Comparison of ENCODE assay signal across 8 mouse cellular contexts in the genomic region with DNA sequence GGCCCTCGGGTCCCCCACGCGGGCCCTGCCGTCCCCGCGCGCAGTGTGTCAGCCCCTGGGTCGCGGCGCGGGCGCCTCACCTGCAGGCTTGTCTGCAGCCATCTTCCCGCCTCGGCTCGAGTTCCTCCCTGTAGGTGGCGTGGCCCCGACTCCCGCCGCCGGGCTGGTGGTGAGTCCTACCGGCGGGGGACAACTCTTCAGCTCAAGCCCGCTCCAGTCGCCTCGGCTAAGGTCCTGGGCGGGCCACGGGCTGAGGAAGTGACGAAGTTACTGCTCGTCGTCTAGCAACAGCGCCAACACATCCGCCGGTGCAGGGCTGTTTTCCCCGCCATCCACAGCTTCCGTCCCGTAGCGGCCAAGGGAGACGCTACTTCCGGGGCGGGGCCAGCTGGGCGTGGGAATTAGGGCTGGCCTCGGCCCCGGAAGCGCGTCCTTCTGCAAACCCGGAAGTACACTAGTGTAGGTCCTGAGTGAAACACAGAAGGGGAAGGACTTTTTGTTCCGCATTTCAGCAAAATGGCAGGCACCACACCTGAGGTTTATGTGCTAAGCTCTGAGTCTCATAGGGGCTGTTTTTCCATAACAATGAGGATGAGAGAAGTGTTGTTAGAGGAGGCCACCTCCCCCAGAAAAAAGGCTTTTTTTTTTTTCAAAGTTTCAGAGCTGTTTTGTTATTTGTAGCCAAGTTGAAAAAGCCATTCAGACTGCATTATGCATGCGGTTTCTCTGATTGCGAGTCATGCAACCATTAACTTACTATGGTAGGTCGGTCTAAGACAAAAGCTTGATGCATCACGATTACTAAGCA. TPM values are rescaled to one million over a fixed set of nuclear protein-coding genes. Genes with fewer than 3 reads are reported as not detected.
DNase-seq lines count a peak whose midpoint lies in the region; ATAC-seq and TF ChIP-seq lines count a peak whose summit lies in the region.

A gene (minus strand): TSS at position 346 of the 808 bp plus-strand sequence.

- POLR2A ChIA-PET in Patski (lab: Charles Lee) = interaction anchor here (1.2 kb wide), 1 partner anchor 37 kb away, joined by 4 read pairs; no protein-coding TSS in a partner anchor

- H3K27ac ChIP-seq in hindbrain, embryonic 13.5 days = peak within 1 kb of the TSS; percentile 92

- peaks cover 33% of the 10 kb centered on the region for H3K4me1 ChIP-seq in hindbrain, embryonic 13.5 days (replicated peaks)

- in situ Hi-C loops in Patski (cut with MboI; ENCODE audit: low pct_unique_long_range_greater_than_20kb) = no loop called here

- DNase-seq in Patski (ENCODE audit: low read depth, low spot score) = peak; percentile 85
- DNase-seq in cerebellum, postnatal 14 days = peak; percentile 99
- peak; percentile 92 for DNase-seq in frontal cortex, postnatal 14 days (ENCODE audit: low spot score in 2 of 2)
- peak; percentile 92 to 93 for DNase-seq in layer of hippocampus, postnatal 25 days (ENCODE audit: extremely low spot score in 1 of 2, low spot score in 1 of 2)
- DNase-seq in lung, postnatal 25 days (ENCODE audit: low spot score) = peak; percentile 98
- DNase-seq in retina, embryonic 14.5 days (ENCODE audit: low spot score) = peak; percentile 99
- DNase-seq in thymus, postnatal 4 days = peak; percentile 100

- H3K27me3 ChIP-seq in Patski = no peaks in the 10 kb centered on the region
- peaks cover 27% of the 10 kb centered on the region for H3K27me3 ChIP-seq in hindbrain, embryonic 13.5 days

- CTCF ChIA-PET in Patski (lab: Charles Lee) = interaction anchor here (0.8 to 1.5 kb wide), 2 partner anchors 63 to 78 kb away, joined by 3 read pairs; no protein-coding TSS in a partner anchor

- H3K36me3 ChIP-seq in hindbrain, embryonic 13.5 days = peaks cover 8% of the 10 kb centered on the region

- peak; percentile 99 for ATAC-seq in Patski
- peak; percentile 98 for ATAC-seq in hindbrain, embryonic 13.5 days (ENCODE audit: low FRiP score)

- peak within 1 kb of the TSS; percentile 84 for H3K4me2 ChIP-seq in hindbrain, embryonic 13.5 days

- H3K4me3 ChIP-seq in hindbrain, embryonic 13.5 days = peak within 1 kb of the TSS; percentile 91

- peak within 1 kb of the TSS; percentile 84 for H3K9ac ChIP-seq in hindbrain, embryonic 13.5 days

- WGBS in hindbrain, embryonic 13.5 days = 4% methylated on average over 45 of the region's 51 CpGs

- TF ChIP-seq CTCF in Patski (IDR thresholded peaks at IDR 0.05) = peak; percentile 57

- no peaks in the 10 kb centered on the region for H3K9me3 ChIP-seq in hindbrain, embryonic 13.5 days

RNA-seq across cellular contexts. Expression of the gene that starts here (rescaled TPM):
- polyA plus RNA-seq in Patski (2021) = 46.3 TPM
- polyA plus RNA-seq in hindbrain, embryonic 13.5 days (2015; fragmentation: Nextera tagmentation; extraction: Ambion mirVana) = 54.7 and 59.0 TPM in 2 replicates
- total RNA-seq in layer of hippocampus, postnatal 25 days (2021) = 10 to 100 TPM; 50.8 to 51.9 TPM

Comparison
In these comparisons a context has a peak if more than half of its experiments do, and no peak if none do; other contexts are left out.
1. Peak in every context shown above with its lines: DNase-seq, ATAC-seq, H3K4me3 ChIP-seq and H3K27ac ChIP-seq.